Mouse (Mus musculus): ENCODE measurements around the gene Slc22a18. TPM values are rescaled to one million over a fixed set of nuclear protein-coding genes. Genes with fewer than 3 reads are reported as not detected.

The Slc22a18 gene
- polyA plus RNA-seq, 1 experiment from 2014 or later: 4.7 TPM

GRCm38 (mm10) chr7:143461294-143461870, 12.2 kb upstream of the Slc22a18 start:
- Histone ChIP-seq H3K9me3 (ENCODE audit: control insufficient read depth, low read length) (peaks cover 31% of the 10 kb centered on the region), H3K27me3 (ENCODE audit: control insufficient read depth, insufficient read depth, low read length) (no peaks in the 10 kb centered on the region), H3K4me1 (ENCODE audit: control insufficient read depth, insufficient read depth, low read length) (0 out of 2 replicates have a peak, but pooled peaks cover 7% of the 10 kb centered on the region), H3K4me2 (replicated peaks; ENCODE audit: low read depth, low read length) (peak overlapping the region; percentile 38), H3K27ac (ENCODE audit: low read depth, low read length) (peak overlapping the region; percentile 47; the same call in 1 of the 2 replicates), H3K9ac (ENCODE audit: low read depth, low read length) (peak overlapping the region; percentile 45; the same call in 1 of the 2 replicates), H3K36me3 (ENCODE audit: control insufficient read depth, insufficient read depth, low read length) (no peaks in the 10 kb centered on the region), H3K4me3 (ENCODE audit: low read length) (peak overlapping the region; percentile 50)
- peak; percentile 19 for ATAC-seq (ENCODE audit: low FRiP score, low TSS enrichment)
- 45% methylated on average over 29 of the region's 32 CpGs for WGBS

- no peak overlapping the region for H3K4me3 ChIP-seq (ENCODE audit: low read length)
- no peaks in the 10 kb centered on the region for H3K27me3 ChIP-seq (ENCODE audit: control insufficient read depth, insufficient read depth, low read length)
- H3K9ac ChIP-seq (ENCODE audit: low read depth, low read length): no peak overlapping the region
- 42% methylated on average over 11 of the region's 11 CpGs for WGBS
- H3K4me2 ChIP-seq (replicated peaks; ENCODE audit: low read depth, low read length): no peak overlapping the region; the same call in 1 of the 2 replicates
- 0 out of 2 replicates have a peak, but pooled peaks cover 7% of the 10 kb centered on the region for H3K4me1 ChIP-seq (ENCODE audit: control insufficient read depth, insufficient read depth, low read length)
- no peaks in the 10 kb centered on the region for H3K36me3 ChIP-seq (ENCODE audit: control insufficient read depth, insufficient read depth, low read length)
- peak overlapping the region; percentile 47; the same call in 1 of the 2 replicates for H3K27ac ChIP-seq (ENCODE audit: low read depth, low read length)
- H3K9me3 ChIP-seq (ENCODE audit: control insufficient read depth, low read length): peaks cover 31% of the 10 kb centered on the region
- ATAC-seq (ENCODE audit: low FRiP score, low TSS enrichment): no peak
Observed at GRCm38 (mm10) chr7:143461920-143462319, 11.6 kb upstream of the Slc22a18 start.

GRCm38 (mm10) chr7:143462516-143462915, 11.0 kb upstream of the Slc22a18 start:
- Histone ChIP-seq H3K9ac (ENCODE audit: low read depth, low read length) (no peak overlapping the region), H3K4me2 (replicated peaks; ENCODE audit: low read depth, low read length) (no peak overlapping the region), H3K4me3 (ENCODE audit: low read length) (no peak overlapping the region), H3K36me3 (ENCODE audit: control insufficient read depth, insufficient read depth, low read length) (no peaks in the 10 kb centered on the region), H3K27ac (ENCODE audit: low read depth, low read length) (no peak overlapping the region), H3K9me3 (ENCODE audit: control insufficient read depth, low read length) (peaks cover 31% of the 10 kb centered on the region), H3K4me1 (ENCODE audit: control insufficient read depth, insufficient read depth, low read length) (0 out of 2 replicates have a peak, but pooled peaks cover 7% of the 10 kb centered on the region), H3K27me3 (ENCODE audit: control insufficient read depth, insufficient read depth, low read length) (no peaks in the 10 kb centered on the region)
- WGBS: 88% methylated on average over 5 of the region's 5 CpGs
- ATAC-seq (ENCODE audit: low FRiP score, low TSS enrichment): no peak

- H3K27me3 ChIP-seq (ENCODE audit: control insufficient read depth, insufficient read depth, low read length): no peaks in the 10 kb centered on the region
- 39% methylated on average over 11 of the region's 11 CpGs for WGBS
- peak overlapping the region; percentile 75; the same call in 1 of the 2 replicates for H3K27ac ChIP-seq (ENCODE audit: low read depth, low read length)
- no peak for ATAC-seq (ENCODE audit: low FRiP score, low TSS enrichment)
- no peak overlapping the region for H3K4me3 ChIP-seq (ENCODE audit: low read length)
- H3K4me1 ChIP-seq (ENCODE audit: control insufficient read depth, insufficient read depth, low read length): 0 out of 2 replicates have a peak, but pooled peaks cover 7% of the 10 kb centered on the region
- H3K9me3 ChIP-seq (ENCODE audit: control insufficient read depth, low read length): peaks cover 29% of the 10 kb centered on the region
- no peak overlapping the region for H3K9ac ChIP-seq (ENCODE audit: low read depth, low read length)
- H3K36me3 ChIP-seq (ENCODE audit: control insufficient read depth, insufficient read depth, low read length): no peaks in the 10 kb centered on the region
- no peak overlapping the region for H3K4me2 ChIP-seq (replicated peaks; ENCODE audit: low read depth, low read length)
Observed at GRCm38 (mm10) chr7:143463865-143464415, 9.6 kb upstream of the Slc22a18 start.

GRCm38 (mm10) chr7:143464811-143465560, 8.6 kb upstream of the Slc22a18 start:
- H3K9ac ChIP-seq (ENCODE audit: low read depth, low read length): peak overlapping the region; percentile 46; the same call in 1 of the 2 replicates
- H3K4me2 ChIP-seq (replicated peaks; ENCODE audit: low read depth, low read length): peak overlapping the region; percentile 55
- H3K9me3 ChIP-seq (ENCODE audit: control insufficient read depth, low read length): peaks cover 19% of the 10 kb centered on the region
- H3K27me3 ChIP-seq (ENCODE audit: control insufficient read depth, insufficient read depth, low read length): no peaks in the 10 kb centered on the region
- peak overlapping the region; percentile 75 for H3K27ac ChIP-seq (ENCODE audit: low read depth, low read length)
- peak overlapping the region; percentile 23 for H3K4me3 ChIP-seq (ENCODE audit: low read length)
- H3K36me3 ChIP-seq (ENCODE audit: control insufficient read depth, insufficient read depth, low read length): no peaks in the 10 kb centered on the region
- H3K4me1 ChIP-seq (ENCODE audit: control insufficient read depth, insufficient read depth, low read length): 0 out of 2 replicates have a peak, but pooled peaks cover 7% of the 10 kb centered on the region
- WGBS: 21% methylated on average over 48 of the region's 56 CpGs
- peak; percentile 28 for ATAC-seq (ENCODE audit: low FRiP score, low TSS enrichment)

GRCm38 (mm10) chr7:143466099-143466677, 7.3 kb upstream of the Slc22a18 start:
- Histone ChIP-seq H3K4me3 (ENCODE audit: low read length) (no peak overlapping the region), H3K36me3 (ENCODE audit: control insufficient read depth, insufficient read depth, low read length) (no peaks in the 10 kb centered on the region), H3K4me2 (replicated peaks; ENCODE audit: low read depth, low read length) (no peak overlapping the region), H3K9me3 (ENCODE audit: control insufficient read depth, low read length) (peaks cover 7% of the 10 kb centered on the region), H3K27ac (ENCODE audit: low read depth, low read length) (no peak overlapping the region), H3K4me1 (ENCODE audit: control insufficient read depth, insufficient read depth, low read length) (0 out of 2 replicates have a peak, but pooled peaks cover 7% of the 10 kb centered on the region), H3K9ac (ENCODE audit: low read depth, low read length) (no peak overlapping the region), H3K27me3 (ENCODE audit: control insufficient read depth, insufficient read depth, low read length) (no peaks in the 10 kb centered on the region)
- 38% methylated on average over 14 of the region's 14 CpGs for WGBS
- peak; percentile 40 for ATAC-seq (ENCODE audit: low FRiP score, low TSS enrichment)

- WGBS: 11% methylated on average over 6 of the region's 6 CpGs
- H3K36me3 ChIP-seq (ENCODE audit: control insufficient read depth, insufficient read depth, low read length): no peaks in the 10 kb centered on the region
- 0 out of 2 replicates have a peak, but pooled peaks cover 3% of the 10 kb centered on the region for H3K4me1 ChIP-seq (ENCODE audit: control insufficient read depth, insufficient read depth, low read length)
- H3K9me3 ChIP-seq (ENCODE audit: control insufficient read depth, low read length): no peaks in the 10 kb centered on the region
- H3K4me2 ChIP-seq (replicated peaks; ENCODE audit: low read depth, low read length): no peak overlapping the region
- ATAC-seq (ENCODE audit: low FRiP score, low TSS enrichment): no peak
- no peaks in the 10 kb centered on the region for H3K27me3 ChIP-seq (ENCODE audit: control insufficient read depth, insufficient read depth, low read length)
- no peak overlapping the region for H3K9ac ChIP-seq (ENCODE audit: low read depth, low read length)
- H3K4me3 ChIP-seq (ENCODE audit: low read length): no peak overlapping the region
- H3K27ac ChIP-seq (ENCODE audit: low read depth, low read length): no peak overlapping the region
Observed at GRCm38 (mm10) chr7:143467714-143468113, 5.8 kb upstream of the Slc22a18 start.

- H3K27ac ChIP-seq (ENCODE audit: low read depth, low read length): no peak overlapping the region
- no peaks in the 10 kb centered on the region for H3K9me3 ChIP-seq (ENCODE audit: control insufficient read depth, low read length)
- WGBS: 13% methylated on average over 8 of the region's 8 CpGs
- H3K4me2 ChIP-seq (replicated peaks; ENCODE audit: low read depth, low read length): no peak overlapping the region
- H3K4me1 ChIP-seq (ENCODE audit: control insufficient read depth, insufficient read depth, low read length): no peaks in the 10 kb centered on the region
- no peaks in the 10 kb centered on the region for H3K36me3 ChIP-seq (ENCODE audit: control insufficient read depth, insufficient read depth, low read length)
- no peak overlapping the region for H3K4me3 ChIP-seq (ENCODE audit: low read length)
- no peaks in the 10 kb centered on the region for H3K27me3 ChIP-seq (ENCODE audit: control insufficient read depth, insufficient read depth, low read length)
- H3K9ac ChIP-seq (ENCODE audit: low read depth, low read length): no peak overlapping the region
- no peak; the same call in 1 of the 2 replicates for ATAC-seq (ENCODE audit: low FRiP score, low TSS enrichment)
Observed at GRCm38 (mm10) chr7:143469946-143470345, 3.6 kb upstream of the Slc22a18 start.
